Mouse (Mus musculus) midbrain, postnatal 0 days (tissue): ENCODE measurements around the gene Bcl10. TPM values are rescaled to one million over a fixed set of nuclear protein-coding genes. Genes with fewer than 3 reads are reported as not detected.
"Not testable (repeated sequence)": the region's sequence is repeated elsewhere in the genome, so short reads cannot be mapped to it uniquely, and the experiment has no call there.

Experiments used
- ATAC-seq: fragments of 200-750 bp; cut with Nextera tagmentation; 2 replicates; pipeline ENCODE4 v1.8.0; 2017; ENCODE audit warnings: moderate number of reproducible peaks, mild to moderate bottlenecking, moderate TSS enrichment, moderate library complexity; ENCODE audit not compliant: low FRiP score
- DNase-seq: peaks from one replicate; pipeline ENCODE4 v3.0.0-alpha.2; 2015; ENCODE audit warnings: low spot score
- H3K27ac ChIP-seq: fragments of 300-500 bp; sonication (generic); 2 replicates; pipeline ENCODE4 v1.5.1; 2014; ENCODE audit warnings: low read depth, mild to moderate bottlenecking, low read length, mixed read lengths
- H3K27me3 ChIP-seq: fragments of 300-500 bp; sonication (generic); 2 replicates; pipeline ENCODE4 v1.6.1; 2014; ENCODE audit warnings: low read length, control low read depth, mixed read lengths; ENCODE audit not compliant: insufficient read depth
- H3K36me3 ChIP-seq: fragments of 300-500 bp; sonication (generic); 2 replicates; pipeline ENCODE4 v1.6.1; 2014; ENCODE audit warnings: low read length, control low read depth, mixed read lengths; ENCODE audit not compliant: insufficient read depth
- H3K4me1 ChIP-seq: fragments of 300-500 bp; sonication (generic); 2 replicates; pipeline ENCODE4 v1.6.1; 2014; ENCODE audit warnings: mild to moderate bottlenecking, control low read depth, antibody characterized with exemption, low read length, mixed read lengths; ENCODE audit not compliant: insufficient read depth
- H3K4me2 ChIP-seq: fragments of 300-500 bp; sonication (generic); 2 replicates; pipeline ENCODE4 v1.6.1; 2014; ENCODE audit warnings: low read depth, mild to moderate bottlenecking, low read length, mixed read lengths; ENCODE audit not compliant: poor library complexity, severe bottlenecking
- H3K4me3 ChIP-seq: fragments of 300-500 bp; sonication (generic); 2 replicates; pipeline ENCODE4 v1.5.1; 2014; ENCODE audit warnings: low read depth, mild to moderate bottlenecking, low read length, moderate library complexity
- H3K9ac ChIP-seq: fragments of 300-500 bp; sonication (generic); replicated peaks from 2 replicates; pipeline ENCODE4 v1.6.1; 2014; ENCODE audit warnings: mild to moderate bottlenecking, low read length, moderate library complexity, mixed read lengths; ENCODE audit not compliant: poor library complexity, severe bottlenecking
- H3K9me3 ChIP-seq: fragments of 300-500 bp; sonication (generic); 2 replicates; pipeline ENCODE4 v1.6.1; 2016; ENCODE audit warnings: low read length, control low read depth
- CTCF ChIP-seq: IDR thresholded peaks from 2 replicates; pipeline ENCODE4 v1.5.1; 2016; ENCODE audit warnings: antibody characterized with exemption, mild to moderate bottlenecking
- WGBS: fragments of 180-500 bp; shearing (Covaris S2); extraction: QIAGEN DNeasy Blood & Tissue Kit; methylation state at CpG from one replicate; pipeline ENCODE4 v1.1.7; 2014; 5-methylcytosine and 5-hydroxymethylcytosine counted together
- polyA plus RNA-seq: library from polyadenylated mRNA; unstranded; fragments of >200 nt; fragmentation: Nextera tagmentation; extraction: Ambion mirVana; gene quantifications from 2 replicates; pipeline ENCODE4 v1.2.1, GENCODE M21; 2015
- total RNA-seq: library from RNA; depleted of rRNA; stranded (reverse); fragments of >200 nt; gene quantifications from 2 replicates; pipeline ENCODE4 v1.2.3, GENCODE M21; 2014

The Bcl10 gene
- total and polyA plus RNA-seq, 2 experiments from 2014 or later, result 19.4 to 33.3 TPM

GRCm38 (mm10) chr3:145904850-145905776, 17.5 kb upstream of the Bcl10 start:
- WGBS, result 44% methylated on average over 22 of the region's 22 CpGs
- no peak overlapping the region for H3K27ac ChIP-seq
- H3K9ac ChIP-seq, result no peak overlapping the region
- H3K4me1 ChIP-seq, result no peaks in the 10 kb centered on the region
- ATAC-seq (peak; percentile 34; the same call in 1 of the 2 replicates), DNase-seq (peak; percentile 81)
- no peaks in the 10 kb centered on the region for H3K27me3 ChIP-seq
- H3K4me3 ChIP-seq, result 0 out of 2 replicates have a peak overlapping the region, but pooled peaks have one; percentile 9
- H3K9me3 ChIP-seq, result no peaks in the 10 kb centered on the region
- peak overlapping the region; percentile 39 for H3K4me2 ChIP-seq
- 0 out of 2 replicates have a peak, but pooled peaks cover 4% of the 10 kb centered on the region for H3K36me3 ChIP-seq
- TF ChIP-seq CTCF, result peak; percentile 89

GRCm38 (mm10) chr3:145906582-145906981, 16.0 kb upstream of the Bcl10 start:
- 94% methylated on average over 9 of the region's 9 CpGs for WGBS
- DNase-seq, result no peak

GRCm38 (mm10) chr3:145912512-145912911, 10.1 kb upstream of the Bcl10 start:
- 91% methylated on average over 7 of the region's 7 CpGs for WGBS
- H3K4me1 ChIP-seq, result no peaks in the 10 kb centered on the region
- TF ChIP-seq CTCF, result no peak
- no peak overlapping the region for H3K9ac ChIP-seq
- H3K27ac ChIP-seq, result no peak overlapping the region
- H3K36me3 ChIP-seq, result no peaks in the 10 kb centered on the region
- no peaks in the 10 kb centered on the region for H3K9me3 ChIP-seq
- no peak overlapping the region for H3K4me3 ChIP-seq
- DNase-seq, result no peak
- ATAC-seq, result no peak
- no peak overlapping the region for H3K4me2 ChIP-seq
- H3K27me3 ChIP-seq, result no peaks in the 10 kb centered on the region

More at GRCm38 (mm10) chr3:145906582-145906981, 16.0 kb upstream of the Bcl10 start:
- H3K9ac ChIP-seq, result no peak overlapping the region
- H3K27ac ChIP-seq, result no peak overlapping the region
- no peaks in the 10 kb centered on the region for H3K27me3 ChIP-seq
- no peak overlapping the region for H3K4me3 ChIP-seq
- no peak for ATAC-seq
- H3K9me3 ChIP-seq, result no peaks in the 10 kb centered on the region
- H3K4me1 ChIP-seq, result no peaks in the 10 kb centered on the region
- no peak overlapping the region for H3K4me2 ChIP-seq
- no peaks in the 10 kb centered on the region for H3K36me3 ChIP-seq
- no peak for TF ChIP-seq CTCF

- no peak overlapping the region for H3K4me3 ChIP-seq
- no peaks in the 10 kb centered on the region for H3K27me3 ChIP-seq
- no peaks in the 10 kb centered on the region; the same call in 1 of the 2 replicates for H3K9me3 ChIP-seq
- H3K9ac ChIP-seq, result no peak overlapping the region
- WGBS, result 92% methylated on average over 6 of the region's 6 CpGs
- H3K4me2 ChIP-seq, result no peak overlapping the region
- H3K36me3 ChIP-seq, result no peaks in the 10 kb centered on the region
- H3K27ac ChIP-seq, result no peak overlapping the region
- no peaks in the 10 kb centered on the region for H3K4me1 ChIP-seq
- ATAC-seq (no peak), DNase-seq (no peak)
- TF ChIP-seq CTCF, result no peak
Measured at GRCm38 (mm10) chr3:145913263-145913662, 9.3 kb upstream of the Bcl10 start.

GRCm38 (mm10) chr3:145913942-145914341, 8.7 kb upstream of the Bcl10 start:
- ATAC-seq, H3K36me3 ChIP-seq, H3K27ac ChIP-seq, H3K4me1 ChIP-seq, DNase-seq, H3K27me3 ChIP-seq, H3K9ac ChIP-seq, H3K4me3 ChIP-seq, H3K9me3 ChIP-seq, H3K4me2 ChIP-seq: not testable (repeated sequence)
- WGBS, result 60% methylated on average over 7 of the region's 7 CpGs

GRCm38 (mm10) chr3:145916374-145916773, 6.2 kb upstream of the Bcl10 start:
- Histone ChIP-seq H3K9me3 (peaks cover 5% of the 10 kb centered on the region; the same call in 1 of the 2 replicates), H3K9ac (no peak overlapping the region), H3K36me3 (no peaks in the 10 kb centered on the region), H3K27me3 (no peaks in the 10 kb centered on the region), H3K4me3 (no peak overlapping the region), H3K4me2 (no peak overlapping the region), H3K4me1 (no peaks in the 10 kb centered on the region), H3K27ac (no peak overlapping the region)
- 83% methylated on average over 5 of the region's 5 CpGs for WGBS
- ATAC-seq (no peak), DNase-seq (no peak)
- TF ChIP-seq CTCF, result no peak
